Mouse (Mus musculus) kidney, embryonic 15.5 days (tissue): Measurements from ENCODE around the gene Fitm1. TPM values are rescaled to one million over a fixed set of nuclear protein-coding genes. Genes with fewer than 3 reads are reported as not detected.

Experiments
- polyA plus RNA-seq: library from polyadenylated mRNA; unstranded; fragments of >200 nt; fragmentation: Nextera tagmentation; extraction: Ambion mirVana; gene quantifications from 2 replicates; pipeline ENCODE4 v1.2.1, GENCODE M21; 2015

Fitm1 gene
- polyA plus RNA-seq, 1 experiment from 2014 or later: 4.2 TPM

Other genes with a start within 250 kb of the Fitm1 start
- gene Dhrs4, start 96.9 kb upstream of the Fitm1 start, polyA plus RNA-seq: 127 and 130 TPM in 2 replicates
- 2.4 and 2.9 TPM in 2 replicates for gene Carmil3, start 85.0 kb upstream of the Fitm1 start, polyA plus RNA-seq
- gene Cpne6, start 65.2 kb upstream of the Fitm1 start, polyA plus RNA-seq: 0.24 and 0.26 TPM in 2 replicates
- not detected in 2 replicates for gene Nrl, start 50.6 kb upstream of the Fitm1 start, polyA plus RNA-seq
- gene Pck2, start 35.4 kb upstream of the Fitm1 start, polyA plus RNA-seq: 50.5 and 55.4 TPM in 2 replicates
- 89.2 and 93.0 TPM in 2 replicates for gene Dcaf11, start 15.6 kb upstream of the Fitm1 start, polyA plus RNA-seq
- 1.6 TPM in 2 replicates for gene A730061H03Rik, start 15.2 kb upstream of the Fitm1 start, polyA plus RNA-seq
- 147 and 153 TPM in 2 replicates for gene Psme1, start 2.5 kb downstream of the Fitm1 start, polyA plus RNA-seq
- 6.8 and 7.4 TPM in 2 replicates for gene Emc9, start 9.7 kb downstream of the Fitm1 start, polyA plus RNA-seq
- 248 and 261 TPM in 2 replicates for gene Psme2, start 15.5 kb downstream of the Fitm1 start, polyA plus RNA-seq
- gene Rnf31, start 16.1 kb downstream of the Fitm1 start, polyA plus RNA-seq: 18.6 and 21.7 TPM in 2 replicates
- 12.8 and 14.6 TPM in 2 replicates for gene Irf9, start 28.0 kb downstream of the Fitm1 start, polyA plus RNA-seq
- gene Rec8, start 42.4 kb downstream of the Fitm1 start, polyA plus RNA-seq: 20.3 and 22.4 TPM in 2 replicates
- gene Ipo4, start 60.3 kb downstream of the Fitm1 start, polyA plus RNA-seq: 97.4 and 115 TPM in 2 replicates
- gene Gm49378, start 62.3 kb downstream of the Fitm1 start, polyA plus RNA-seq: 1.4 and 2.3 TPM in 2 replicates
- gene Tm9sf1, start 68.2 kb downstream of the Fitm1 start, polyA plus RNA-seq: 113 and 123 TPM in 2 replicates
- gene Tssk4, start 74.6 kb downstream of the Fitm1 start, polyA plus RNA-seq: 0.92 and 1.0 TPM in 2 replicates
- gene Mdp1, start 84.9 kb downstream of the Fitm1 start, polyA plus RNA-seq: 53.6 and 55.8 TPM in 2 replicates
- gene Gmpr2, start 96.3 kb downstream of the Fitm1 start, polyA plus RNA-seq: 68.2 and 72.6 TPM in 2 replicates
- 545 and 565 TPM in 2 replicates for gene Nedd8, start 96.5 kb downstream of the Fitm1 start, polyA plus RNA-seq
- 43.6 and 46.9 TPM in 2 replicates for gene Tinf2, start 106.2 kb downstream of the Fitm1 start, polyA plus RNA-seq
- 2.1 TPM in 2 replicates for gene Tgm1, start 138.3 kb downstream of the Fitm1 start, polyA plus RNA-seq
- 37.6 and 41.8 TPM in 2 replicates for gene Rabggta, start 146.6 kb downstream of the Fitm1 start, polyA plus RNA-seq
- 94.5 and 94.7 TPM in 2 replicates for gene Dhrs1, start 170.1 kb downstream of the Fitm1 start, polyA plus RNA-seq
- gene Nop9, start 170.1 kb downstream of the Fitm1 start, polyA plus RNA-seq: 38.6 and 43.4 TPM in 2 replicates
- 10.0 and 11.2 TPM in 2 replicates for gene Cideb, start 182.8 kb downstream of the Fitm1 start, polyA plus RNA-seq
- 0.25 and 0.35 TPM in 2 replicates for gene Ltb4r2, start 185.8 kb downstream of the Fitm1 start, polyA plus RNA-seq
- gene Ltb4r1, start 190.3 kb downstream of the Fitm1 start, polyA plus RNA-seq: 0.69 and 0.73 TPM in 2 replicates
- gene Adcy4, start 208.5 kb downstream of the Fitm1 start, polyA plus RNA-seq: 13.9 and 15.8 TPM in 2 replicates
- gene Ripk3, start 213.2 kb downstream of the Fitm1 start, polyA plus RNA-seq: 38.1 and 40.4 TPM in 2 replicates
- 32.2 and 39.9 TPM in 2 replicates for gene Nfatc4, start 247.5 kb downstream of the Fitm1 start, polyA plus RNA-seq